Mouse (Mus musculus): ENCODE results near the gene Otof.

Gene Otof

GRCm38 (mm10) chr5:30461821-30462220, at the start of gene Otof:
TSS of gene Otof (minus strand) at chr5:30461932.
- DNase-seq (ENCODE audit: low read depth): peak; percentile 2

GRCm38 (mm10) chr5:30497299-30497698, 35.6 kb upstream of the Otof start:
- no peak for DNase-seq (ENCODE audit: low read depth)

- DNase-seq (ENCODE audit: low read depth): no peak
Observed at GRCm38 (mm10) chr5:30496821-30497220, 35.1 kb upstream of the Otof start.

GRCm38 (mm10) chr5:30495288-30495687, 33.6 kb upstream of the Otof start:
- peak; percentile 22 for DNase-seq (ENCODE audit: low read depth)

- no peak for DNase-seq (ENCODE audit: low read depth)
Observed at GRCm38 (mm10) chr5:30494606-30495005, 32.9 kb upstream of the Otof start.

GRCm38 (mm10) chr5:30493723-30494122, 32.0 kb upstream of the Otof start:
- no peak for DNase-seq (ENCODE audit: low read depth)

GRCm38 (mm10) chr5:30490845-30491244, 29.1 kb upstream of the Otof start:
- no peak for DNase-seq (ENCODE audit: low read depth)

GRCm38 (mm10) chr5:30490215-30490614, 28.5 kb upstream of the Otof start:
- DNase-seq (ENCODE audit: low read depth): no peak

GRCm38 (mm10) chr5:30485136-30485535, 23.4 kb upstream of the Otof start:
- DNase-seq (ENCODE audit: low read depth): no peak

- no peak for DNase-seq (ENCODE audit: low read depth)
Observed at GRCm38 (mm10) chr5:30484591-30484990, 22.9 kb upstream of the Otof start.

GRCm38 (mm10) chr5:30483533-30483932, 21.8 kb upstream of the Otof start:
- no peak for DNase-seq (ENCODE audit: low read depth)

GRCm38 (mm10) chr5:30482319-30482718, 20.6 kb upstream of the Otof start:
- peak; percentile 25 for DNase-seq (ENCODE audit: low read depth)

- DNase-seq (ENCODE audit: low read depth): no peak
Observed at GRCm38 (mm10) chr5:30476534-30476933, 14.8 kb upstream of the Otof start.

- DNase-seq (ENCODE audit: low read depth): no peak
Observed at GRCm38 (mm10) chr5:30472148-30472547, 10.4 kb upstream of the Otof start.

- no peak for DNase-seq (ENCODE audit: low read depth)
Observed at GRCm38 (mm10) chr5:30470454-30470853, 8.7 kb upstream of the Otof start.

GRCm38 (mm10) chr5:30466315-30466714, 4.6 kb upstream of the Otof start:
- DNase-seq (ENCODE audit: low read depth): no peak

- DNase-seq (ENCODE audit: low read depth): no peak
Observed at GRCm38 (mm10) chr5:30465861-30466260, 4.1 kb upstream of the Otof start, which contains the start of gene 1700001C02Rik. TSS of gene 1700001C02Rik (plus strand) at chr5:30466047.

- DNase-seq (ENCODE audit: low read depth): no peak
Observed at GRCm38 (mm10) chr5:30460155-30460554, 1.6 kb downstream of the Otof start.

- DNase-seq (ENCODE audit: low read depth): no peak
Observed at GRCm38 (mm10) chr5:30456056-30456455, 5.7 kb downstream of the Otof start.

GRCm38 (mm10) chr5:30444327-30444895, 17.3 kb downstream of the Otof start:
- no peak for DNase-seq (ENCODE audit: low read depth)

GRCm38 (mm10) chr5:30442196-30442595, 19.5 kb downstream of the Otof start:
- DNase-seq (ENCODE audit: low read depth): no peak

GRCm38 (mm10) chr5:30440308-30440906, 21.3 kb downstream of the Otof start:
- no peak for DNase-seq (ENCODE audit: low read depth)

- DNase-seq (ENCODE audit: low read depth): no peak
Observed at GRCm38 (mm10) chr5:30438931-30439330, 22.8 kb downstream of the Otof start.

GRCm38 (mm10) chr5:30427406-30427805, 34.3 kb downstream of the Otof start:
- no peak for DNase-seq (ENCODE audit: low read depth)

Measured in fibroblast of lung, adult 2 months (primary cell).